Mouse (Mus musculus) megakaryocyte, adult 5-6 weeks (primary cell): ENCODE measurements around the gene Tmem170. TPM values are rescaled to one million over a fixed set of nuclear protein-coding genes. Genes with fewer than 3 reads are reported as not detected.

Source experiments
- ATAC-seq: 2 replicates; pipeline ENCODE4 v1.8.0; 2016; ENCODE audit warnings: mild to moderate bottlenecking, inconsistent platforms; ENCODE audit not compliant: poor library complexity, severe bottlenecking
- total RNA-seq, 2 experiments: library from RNA; stranded (forward) in 1 of 2; stranded (reverse) in 1 of 2; fragments of 153-499, 151-499 nt in 1 of 2; fragments of 221-1000, 200-1000 nt in 1 of 2; gene quantifications; 2 replicates each; pipeline versions ENCODE4 v1.2.3 to v1.2.4; 2015 to 2017

Gene Tmem170
- total RNA-seq, 2 experiments from 2014 or later: 1.4 to 2.9 TPM

DNA sequence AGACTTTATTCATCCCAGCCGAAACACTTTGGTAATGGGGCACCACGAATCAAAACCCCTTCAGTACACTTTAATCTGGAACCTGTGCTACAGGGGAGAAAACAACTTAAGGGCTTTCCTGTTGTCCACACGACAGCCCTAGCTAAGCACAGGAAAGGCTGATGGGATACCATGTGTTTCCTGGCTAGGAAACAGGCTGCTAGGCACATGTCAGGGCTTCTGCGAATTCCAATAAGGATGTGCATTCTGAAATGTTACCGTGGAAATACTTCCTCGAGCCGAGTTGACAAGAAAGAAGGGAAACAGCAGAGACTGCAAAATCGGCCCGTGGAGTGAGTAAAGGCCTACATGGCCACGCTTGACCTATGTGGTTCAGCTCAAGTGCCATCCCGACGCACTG lies 56.5 kb downstream of the Tmem170 start:
- ATAC-seq: no peak

DNA sequence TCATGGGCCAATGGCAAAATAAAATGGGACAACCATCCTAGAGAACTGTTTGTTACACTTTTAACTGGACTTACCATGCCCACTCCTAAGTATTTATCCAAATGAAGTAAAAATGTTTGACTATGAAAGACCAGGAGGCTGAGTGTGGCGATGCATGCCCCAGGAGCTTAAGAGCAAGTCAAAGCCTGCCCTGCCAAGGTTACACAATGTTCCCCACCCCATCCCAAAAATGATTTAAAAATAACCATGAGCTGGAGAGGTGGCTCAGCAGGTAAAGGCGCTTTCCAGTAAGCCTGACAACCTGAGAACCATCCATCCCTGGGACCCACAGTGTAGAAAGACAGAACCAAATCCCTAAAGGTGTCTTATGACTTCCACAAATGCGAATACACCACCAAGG lies 58.0 kb downstream of the Tmem170 start:
- no peak for ATAC-seq

DNA sequence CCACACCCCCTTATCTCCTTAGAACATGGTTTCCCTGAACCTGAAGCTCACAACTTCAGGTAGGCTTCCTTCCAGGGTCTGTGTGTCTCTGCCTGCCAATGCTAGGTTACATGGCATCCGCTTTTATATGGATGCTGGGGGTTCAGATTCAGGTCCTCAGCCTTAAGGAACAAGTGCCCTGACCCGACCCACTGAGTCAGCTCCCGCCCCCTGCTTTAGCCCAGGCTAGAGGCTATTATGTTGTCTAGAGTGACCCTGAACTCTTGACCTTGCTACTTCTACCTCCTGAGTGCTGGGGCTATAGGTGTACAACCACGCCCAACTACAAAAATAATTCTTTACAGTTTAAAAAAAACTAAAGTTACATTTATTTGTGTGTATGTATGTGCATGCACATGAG lies 61.5 kb downstream of the Tmem170 start:
- ATAC-seq: no peak

DNA sequence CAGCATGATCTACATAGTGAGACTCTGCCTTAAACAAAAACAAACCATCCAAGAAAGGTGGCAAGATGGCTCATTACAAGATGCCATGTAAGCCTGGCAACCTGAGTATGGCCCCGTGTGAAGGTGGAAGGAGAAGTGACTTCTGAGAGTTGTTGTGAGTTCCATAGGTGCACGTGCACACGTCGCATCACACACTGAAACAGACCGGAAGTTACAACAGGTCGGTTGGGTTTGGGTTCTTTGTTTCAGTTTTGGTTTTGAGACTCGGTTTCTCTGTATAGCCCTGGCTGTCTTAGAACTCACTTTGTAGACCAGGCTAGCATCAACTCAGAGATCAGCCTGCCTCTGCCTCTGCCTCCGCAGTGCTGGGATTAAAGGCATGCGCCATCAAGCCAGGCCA lies 62.7 kb downstream of the Tmem170 start:
- ATAC-seq: no peak

Other genes starting within 250 kb of the Tmem170 start
- 0.05 TPM in 1 of 2 replicates, not detected in the other for gene Ldhd, start 246.4 kb downstream of the Tmem170 start, total RNA-seq (2015)
- 0.07 TPM in 1 of 2 replicates, not detected in the other for gene Ldhd, start 246.4 kb downstream of the Tmem170 start, total RNA-seq (2017)
- 5.3 and 7.2 TPM in 2 replicates for gene Zfp1, start 233.3 kb downstream of the Tmem170 start, total RNA-seq (2015)
- gene Zfp1, start 233.3 kb downstream of the Tmem170 start, total RNA-seq (2017): 8.3 and 10.9 TPM in 2 replicates
- not detected in 2 replicates for gene Ctrb1, start 185.7 kb downstream of the Tmem170 start, total RNA-seq (2015)
- not detected in 2 replicates for gene Ctrb1, start 185.7 kb downstream of the Tmem170 start, total RNA-seq (2017)
- 0.21 TPM in 1 of 2 replicates, not detected in the other for gene Bcar1, start 132.9 kb downstream of the Tmem170 start, total RNA-seq (2015)
- gene Bcar1, start 132.9 kb downstream of the Tmem170 start, total RNA-seq (2017): not detected in 2 replicates
- gene Cfdp1, start 22.5 kb downstream of the Tmem170 start, total RNA-seq (2015): 62.8 and 71.2 TPM in 2 replicates
- gene Cfdp1, start 22.5 kb downstream of the Tmem170 start, total RNA-seq (2017): 100 TPM in 2 replicates
- not detected in 2 replicates for gene Chst5, start 33.7 kb upstream of the Tmem170 start, total RNA-seq (2015)
- not detected in 2 replicates for gene Chst5, start 33.7 kb upstream of the Tmem170 start, total RNA-seq (2017)
- not detected in 2 replicates for gene Tmem231, start 57.1 kb upstream of the Tmem170 start, total RNA-seq (2015)
- gene Tmem231, start 57.1 kb upstream of the Tmem170 start, total RNA-seq (2017): 0.33 TPM in 1 of 2 replicates, not detected in the other
- 69.8 and 82.1 TPM in 2 replicates for gene Gabarapl2, start 64.0 kb upstream of the Tmem170 start, total RNA-seq (2015)
- gene Gabarapl2, start 64.0 kb upstream of the Tmem170 start, total RNA-seq (2017): 46.0 and 55.7 TPM in 2 replicates
- gene Adat1, start 115.6 kb upstream of the Tmem170 start, total RNA-seq (2015): 0.83 and 1.1 TPM in 2 replicates
- 1.5 and 1.7 TPM in 2 replicates for gene Adat1, start 115.6 kb upstream of the Tmem170 start, total RNA-seq (2017)
- 42.1 and 50.9 TPM in 2 replicates for gene Kars, start 134.6 kb upstream of the Tmem170 start, total RNA-seq (2015)
- gene Kars, start 134.6 kb upstream of the Tmem170 start, total RNA-seq (2017): 73.4 and 79.0 TPM in 2 replicates
- gene Terf2ip, start 134.6 kb upstream of the Tmem170 start, total RNA-seq (2015): 9.4 and 11.9 TPM in 2 replicates
- 11.4 and 13.3 TPM in 2 replicates for gene Terf2ip, start 134.6 kb upstream of the Tmem170 start, total RNA-seq (2017)
- gene Gm6793, start 138.3 kb upstream of the Tmem170 start, total RNA-seq (2015): 0.41 and 1.9 TPM in 2 replicates
- 0.07 and 0.20 TPM in 2 replicates for gene Gm6793, start 138.3 kb upstream of the Tmem170 start, total RNA-seq (2017)